Mouse (Mus musculus) lung, embryonic 14.5 days (tissue): ENCODE measurements around the gene Unc13d. TPM values are rescaled to one million over a fixed set of nuclear protein-coding genes. Genes with fewer than 3 reads are reported as not detected.
A peak's percentile ranks its signal among the peaks of the same experiment; 100 is the strongest.
"Not testable (repeated sequence)": the region's sequence is repeated elsewhere in the genome, so short reads cannot be mapped to it uniquely, and the experiment has no call there.

Source experiments
- ATAC-seq: fragments of 200-750 bp; cut with Nextera tagmentation; 2 replicates; pipeline ENCODE4 v1.8.0; 2017; ENCODE audit warnings: mild to moderate bottlenecking, moderate TSS enrichment, moderate library complexity; ENCODE audit not compliant: insufficient read depth
- DNase-seq: peaks from one replicate; pipeline ENCODE4 v3.0.0-alpha.2; 2015
- H3K27ac ChIP-seq: fragments of 300-500 bp; sonication (generic); 2 replicates; pipeline ENCODE4 v1.5.1; 2014; ENCODE audit warnings: low read depth, mild to moderate bottlenecking, moderate library complexity
- H3K27me3 ChIP-seq: fragments of 300-500 bp; sonication (generic); 2 replicates; pipeline ENCODE4 v1.6.1; 2014; ENCODE audit warnings: low read length, control low read depth; ENCODE audit not compliant: insufficient read depth
- H3K36me3 ChIP-seq: fragments of 300-500 bp; sonication (generic); 2 replicates; pipeline ENCODE4 v1.6.1; 2014; ENCODE audit warnings: control low read depth; ENCODE audit not compliant: insufficient read depth
- H3K4me1 ChIP-seq: fragments of 300-500 bp; sonication (generic); 2 replicates; pipeline ENCODE4 v1.6.1; 2014; ENCODE audit warnings: antibody characterized with exemption, control low read depth; ENCODE audit not compliant: insufficient read depth
- H3K4me2 ChIP-seq: fragments of 300-500 bp; sonication (generic); 2 replicates; pipeline ENCODE4 v1.6.1; 2014; ENCODE audit warnings: mild to moderate bottlenecking
- H3K4me3 ChIP-seq: fragments of 300-500 bp; sonication (generic); 2 replicates; pipeline ENCODE4 v1.5.1; 2014; ENCODE audit warnings: low read depth, low read length
- H3K9ac ChIP-seq: fragments of 300-500 bp; sonication (generic); 2 replicates; pipeline ENCODE4 v1.6.1; 2014
- H3K9me3 ChIP-seq: fragments of 300-500 bp; sonication (generic); 2 replicates; pipeline ENCODE4 v1.6.1; 2016; ENCODE audit warnings: low read depth, low read length, control low read depth
- CTCF ChIP-seq: IDR thresholded peaks from 2 replicates; pipeline ENCODE4 v1.5.1; 2016; ENCODE audit warnings: antibody characterized with exemption, low read depth
- WGBS: fragments of 180-500 bp; shearing (Covaris S2); extraction: QIAGEN DNeasy Blood & Tissue Kit; methylation state at CpG from one replicate; pipeline ENCODE4 v1.1.7; 2014; 5-methylcytosine and 5-hydroxymethylcytosine counted together
- polyA plus RNA-seq: library from polyadenylated mRNA; unstranded; fragments of >200 nt; fragmentation: Nextera tagmentation; extraction: Ambion mirVana; gene quantifications from 2 replicates; pipeline ENCODE4 v1.2.1, GENCODE M21; 2014

The Unc13d gene
- polyA plus RNA-seq, 1 experiment from 2014 or later: 3.3 TPM

DNA sequence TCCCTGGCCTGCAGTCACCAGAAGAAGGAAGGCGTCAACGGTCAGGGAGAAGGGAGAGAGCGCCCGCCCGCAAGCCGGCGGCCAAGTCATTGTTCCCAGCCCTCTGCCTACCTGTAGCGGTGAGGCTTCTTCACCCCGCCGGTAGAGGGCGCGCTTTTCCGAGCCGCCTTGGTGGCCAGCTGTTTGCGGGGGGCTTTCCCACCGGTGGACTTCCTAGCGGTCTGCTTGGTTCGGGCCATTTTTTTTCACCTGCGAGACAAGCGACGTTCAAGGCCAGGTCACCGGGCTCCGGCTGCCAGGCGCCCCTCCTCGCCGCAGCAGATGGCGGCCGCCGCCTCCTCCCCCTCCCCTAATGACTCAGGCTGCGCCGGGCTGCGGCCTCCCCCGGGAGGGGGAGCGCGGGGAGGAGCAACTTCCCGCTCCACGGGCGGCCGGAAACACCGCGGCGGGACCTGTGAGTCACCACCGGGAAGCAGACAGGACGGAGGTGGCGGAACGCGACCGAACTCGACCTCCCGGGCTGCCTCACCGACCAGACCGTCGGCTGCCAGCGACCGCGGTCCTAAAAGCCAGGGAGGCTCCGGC, 53.9 kb downstream of the Unc13d start:
- H3K4me2 ChIP-seq: peak overlapping the region; percentile 58
- H3K36me3 ChIP-seq: peaks cover 22% of the 10 kb centered on the region
- ATAC-seq (peak; percentile 67), DNase-seq (peak; percentile 81)
- H3K9me3 ChIP-seq: no peaks in the 10 kb centered on the region
- peak overlapping the region; percentile 99 for H3K9ac ChIP-seq
- peak; percentile 86 for TF ChIP-seq CTCF
- H3K27ac ChIP-seq: peak overlapping the region; percentile 100
- H3K4me3 ChIP-seq: peak overlapping the region; percentile 94
- WGBS: under 1% methylated on average over 54 of the region's 57 CpGs
- 0 out of 2 replicates have a peak, but pooled peaks cover 3% of the 10 kb centered on the region for H3K4me1 ChIP-seq
- no peaks in the 10 kb centered on the region for H3K27me3 ChIP-seq

DNA sequence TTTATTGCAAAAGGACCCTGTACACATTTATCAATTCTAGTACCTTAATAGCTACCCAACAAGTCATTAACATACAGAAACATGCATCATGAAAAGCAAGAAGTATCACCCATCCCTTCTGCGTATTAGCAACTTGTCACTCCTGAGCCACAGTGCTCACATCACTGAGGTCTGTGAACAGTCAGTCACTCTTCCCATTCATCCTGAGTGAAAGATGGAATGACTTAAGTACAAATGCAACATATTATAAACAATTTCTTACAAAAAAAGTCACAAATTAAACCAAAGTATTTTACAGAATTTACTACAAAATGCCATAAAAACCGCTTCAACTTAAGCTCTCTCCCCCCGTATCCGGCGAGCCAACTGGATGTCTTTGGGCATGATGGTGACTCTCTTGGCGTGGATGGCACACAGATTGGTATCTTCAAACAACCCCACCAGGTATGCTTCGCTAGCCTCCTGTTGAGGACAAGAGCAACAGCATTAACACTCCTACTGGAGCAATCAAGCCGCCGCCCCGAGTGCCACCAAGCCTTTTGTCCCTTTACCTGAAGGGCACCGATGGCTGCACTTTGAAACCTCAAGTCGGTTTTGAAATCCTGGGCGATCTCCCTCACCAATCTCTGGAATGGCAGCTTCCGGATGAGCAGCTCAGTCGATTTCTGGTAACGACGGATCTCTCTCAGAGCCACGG, 54.5 kb downstream of the Unc13d start:
- Histone ChIP-seq H3K4me2 (peak overlapping the region; percentile 72), H3K9ac (peak overlapping the region; percentile 99), H3K4me3 (peak overlapping the region; percentile 94), H3K36me3 (peaks cover 22% of the 10 kb centered on the region), H3K27ac (peak overlapping the region; percentile 100)
- not testable (repeated sequence) for H3K4me1 ChIP-seq, H3K9me3 ChIP-seq, DNase-seq, ATAC-seq, H3K27me3 ChIP-seq
- 2% methylated on average over 18 of the region's 18 CpGs for WGBS

DNA sequence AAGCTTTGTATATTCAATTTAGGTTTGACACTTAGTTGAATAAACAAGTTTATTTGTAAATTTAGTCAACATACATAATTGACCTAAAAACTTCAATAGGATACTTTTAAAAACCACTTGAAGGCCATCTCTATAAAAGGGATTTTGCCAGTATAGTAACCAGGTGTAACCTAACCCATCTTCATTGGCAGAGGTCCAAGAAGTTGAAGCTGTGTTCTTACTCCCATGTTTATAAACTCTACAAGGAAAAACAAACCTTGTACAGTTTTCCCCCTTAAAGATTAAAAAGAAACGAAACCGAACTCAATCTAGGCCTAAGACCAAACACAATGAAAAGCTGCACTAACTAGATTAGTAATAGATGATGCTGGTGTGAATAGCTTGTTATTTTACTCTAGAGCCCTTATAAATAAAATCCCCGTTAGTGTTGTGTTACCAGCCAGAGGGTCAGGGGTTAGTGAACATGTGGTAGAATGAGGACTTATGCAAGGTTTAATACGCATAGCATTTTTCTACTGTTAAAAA, 55.4 kb downstream of the Unc13d start:
- 51% methylated on average over 4 of the region's 4 CpGs for WGBS
- H3K9me3 ChIP-seq: no peaks in the 10 kb centered on the region
- H3K4me1 ChIP-seq: 0 out of 2 replicates have a peak, but pooled peaks cover 3% of the 10 kb centered on the region
- H3K4me2 ChIP-seq: peak overlapping the region; percentile 72
- DNase-seq (peak; percentile 42), ATAC-seq (no peak)
- peak overlapping the region; percentile 94 for H3K4me3 ChIP-seq
- no peaks in the 10 kb centered on the region for H3K27me3 ChIP-seq
- no peak overlapping the region for H3K27ac ChIP-seq
- no peak for TF ChIP-seq CTCF
- peaks cover 22% of the 10 kb centered on the region for H3K36me3 ChIP-seq
- H3K9ac ChIP-seq: peak overlapping the region; percentile 56

DNA sequence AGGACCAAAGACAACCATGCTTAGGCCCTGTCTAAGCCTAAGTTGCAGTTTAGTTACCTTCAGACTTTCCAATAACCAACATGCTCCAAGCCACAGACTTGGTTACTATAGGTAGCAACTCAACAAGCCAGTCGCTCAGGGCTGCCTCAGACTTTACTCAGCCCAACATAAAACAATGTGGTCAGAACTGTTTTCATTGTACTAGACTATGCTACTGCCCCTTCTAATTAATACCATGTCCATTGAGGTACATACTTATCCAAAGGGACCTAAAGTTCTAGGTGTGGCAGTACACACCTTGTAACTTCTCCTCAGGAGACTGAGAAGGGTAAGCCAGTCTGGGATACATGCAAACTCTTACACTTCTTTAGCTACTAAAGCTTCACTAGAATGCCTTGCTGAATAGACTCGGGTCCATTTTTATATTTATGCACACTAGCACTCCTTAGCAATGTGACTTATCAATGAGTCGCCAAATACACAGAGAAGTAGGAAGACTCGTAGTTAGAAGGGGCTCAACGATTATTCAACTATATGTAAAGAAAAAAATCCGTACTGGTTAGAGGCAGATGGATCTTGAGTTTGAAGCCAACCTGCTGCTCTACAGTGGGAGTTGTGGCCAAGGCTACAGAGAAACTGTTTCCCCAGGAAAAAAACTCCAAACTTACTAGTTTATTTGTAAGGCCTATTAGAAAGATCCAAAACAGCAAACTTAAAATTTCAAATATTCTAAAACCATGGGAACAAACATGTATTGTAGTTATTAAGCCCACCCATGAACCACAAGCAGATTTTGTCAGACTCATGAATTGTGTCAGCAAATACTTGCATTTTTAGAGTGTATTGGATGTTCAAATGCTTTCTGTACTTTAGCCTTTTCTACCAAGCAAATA, 56.2 kb downstream of the Unc13d start:
- ATAC-seq (no peak), DNase-seq (no peak)
- TF ChIP-seq CTCF: no peak
- H3K9me3 ChIP-seq: no peaks in the 10 kb centered on the region
- peak overlapping the region; percentile 72 for H3K4me2 ChIP-seq
- WGBS: 63% methylated on average over 6 of the region's 6 CpGs
- peaks cover 22% of the 10 kb centered on the region for H3K36me3 ChIP-seq
- peak overlapping the region; percentile 22 for H3K9ac ChIP-seq
- 0 out of 2 replicates have a peak, but pooled peaks cover 3% of the 10 kb centered on the region for H3K4me1 ChIP-seq
- peak overlapping the region; percentile 94 for H3K4me3 ChIP-seq
- 0 out of 2 replicates have a peak overlapping the region, but pooled peaks have one; percentile 4 for H3K27ac ChIP-seq
- H3K27me3 ChIP-seq: no peaks in the 10 kb centered on the region

DNA sequence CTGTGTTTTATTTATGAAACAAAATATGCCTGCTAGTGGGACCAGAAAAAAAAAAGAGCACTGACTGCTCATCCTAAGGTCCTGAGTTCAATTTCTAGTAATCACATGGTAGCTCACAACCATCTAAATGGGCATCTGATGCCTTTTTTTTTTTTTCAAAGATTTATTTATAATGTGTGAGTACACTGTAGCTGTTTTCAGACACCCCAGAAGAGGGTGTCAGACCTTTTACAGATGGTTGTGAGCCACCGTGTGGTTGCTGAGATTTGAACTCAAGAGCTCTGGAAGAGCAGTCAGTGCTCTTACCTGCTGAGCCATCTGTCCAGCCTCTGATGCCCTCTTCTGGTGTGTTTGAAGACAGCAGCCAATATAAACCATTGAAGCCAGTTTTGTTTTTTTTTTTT, 57.2 kb downstream of the Unc13d start:
- WGBS: 46% methylated on average over 1 of the region's 1 CpGs
- Histone ChIP-seq H3K27me3 (no peaks in the 10 kb centered on the region), H3K9ac (no peak overlapping the region), H3K9me3 (no peaks in the 10 kb centered on the region), H3K4me2 (no peak overlapping the region), H3K4me1 (0 out of 2 replicates have a peak, but pooled peaks cover 3% of the 10 kb centered on the region), H3K4me3 (no peak overlapping the region), H3K27ac (no peak overlapping the region), H3K36me3 (peaks cover 22% of the 10 kb centered on the region)
- DNase-seq (peak; percentile 47), ATAC-seq (no peak)
- peak; percentile 54 for TF ChIP-seq CTCF

DNA sequence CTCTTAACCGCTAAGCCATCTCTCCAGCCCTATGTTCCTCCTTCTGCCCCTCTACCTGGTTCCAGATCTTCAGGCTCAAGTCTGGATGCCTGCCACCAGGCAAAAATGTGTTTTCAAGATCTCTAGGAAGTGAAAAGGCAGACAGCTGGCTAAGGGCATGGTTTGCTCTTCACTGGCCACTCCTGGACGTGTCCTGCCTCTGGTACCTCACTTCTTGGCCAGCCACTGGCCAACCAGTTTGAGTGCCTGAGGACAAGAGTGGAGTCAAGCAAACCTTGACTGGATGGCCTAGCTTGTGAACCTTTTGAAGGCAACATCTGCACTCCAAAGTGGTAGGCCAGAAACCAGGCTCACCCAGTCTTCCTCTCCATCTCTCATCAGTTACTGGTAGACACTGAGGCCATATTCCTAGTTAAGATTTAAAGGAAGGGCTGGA, 57.8 kb downstream of the Unc13d start:
- ATAC-seq: no peak
- 73% methylated on average over 2 of the region's 2 CpGs for WGBS
- Histone ChIP-seq H3K9me3 (no peaks in the 10 kb centered on the region), H3K36me3 (peaks cover 22% of the 10 kb centered on the region), H3K4me2 (no peak overlapping the region), H3K27ac (no peak overlapping the region), H3K27me3 (no peaks in the 10 kb centered on the region), H3K9ac (no peak overlapping the region), H3K4me3 (no peak overlapping the region), H3K4me1 (0 out of 2 replicates have a peak, but pooled peaks cover 3% of the 10 kb centered on the region)
- TF ChIP-seq CTCF: no peak
- DNase-seq: no peak
